Mouse (Mus musculus) heart, embryonic 14.5 days (tissue): ENCODE results near the gene Stard13. TPM values are rescaled to one million over a fixed set of nuclear protein-coding genes. Genes with fewer than 3 reads are reported as not detected.

Source experiments
- ATAC-seq: fragments of 200-750 bp; cut with Nextera tagmentation; 2 replicates; pipeline ENCODE4 v1.8.0; 2017; ENCODE audit warnings: low read depth, moderate TSS enrichment; ENCODE audit not compliant: insufficient number of reproducible peaks, insufficient read depth, low FRiP score
- H3K27ac ChIP-seq, 2 experiments: fragments of 200-500 bp in 1 of 2; fragments of 300-500 bp in 1 of 2; sonication (generic) in 1 of 2; replicated peaks in 1 of 2; 2 replicates each; pipeline ENCODE4 v1.5.1; 2012 to 2014; ENCODE audit warnings: low read depth in 2 of 2, low read length in 2 of 2, control low read depth in 1 of 2, mild to moderate bottlenecking in 1 of 2, mixed read lengths in 1 of 2; ENCODE audit not compliant: control insufficient read depth in 1 of 2, insufficient read depth in 1 of 2
- H3K27me3 ChIP-seq: fragments of 300-500 bp; sonication (generic); 2 replicates; pipeline ENCODE4 v1.6.1; 2014; ENCODE audit warnings: mild to moderate bottlenecking, low read length, control low read depth; ENCODE audit not compliant: control insufficient read depth, insufficient read depth
- H3K36me3 ChIP-seq: fragments of 300-500 bp; sonication (generic); 2 replicates; pipeline ENCODE4 v1.6.1; 2014; ENCODE audit warnings: mild to moderate bottlenecking, control low read depth, low read length, mixed read lengths; ENCODE audit not compliant: control insufficient read depth, insufficient read depth
- H3K4me1 ChIP-seq, 2 experiments: fragments of 200-500 bp in 1 of 2; fragments of 300-500 bp in 1 of 2; sonication (generic) in 1 of 2; 2 replicates each; pipeline ENCODE4 v1.6.1; 2012 to 2014; ENCODE audit warnings: low read length in 2 of 2, control low read depth in 1 of 2, mixed read lengths in 1 of 2; ENCODE audit not compliant: control insufficient read depth in 2 of 2, insufficient read depth in 2 of 2
- H3K4me2 ChIP-seq: fragments of 300-500 bp; sonication (generic); 2 replicates; pipeline ENCODE4 v1.6.1; 2014; ENCODE audit warnings: mild to moderate bottlenecking, low read length
- H3K4me3 ChIP-seq, 2 experiments: fragments of 200-500 bp in 1 of 2; fragments of 300-500 bp in 1 of 2; sonication (generic) in 1 of 2; 2 replicates each; pipeline ENCODE4 v1.5.1; 2012 to 2014; ENCODE audit warnings: low read length in 2 of 2, mild to moderate bottlenecking in 2 of 2, control low read depth in 1 of 2, low read depth in 1 of 2, moderate library complexity in 1 of 2; ENCODE audit not compliant: control insufficient read depth in 1 of 2, insufficient read depth in 1 of 2
- H3K9ac ChIP-seq: fragments of 300-500 bp; sonication (generic); 2 replicates; pipeline ENCODE4 v1.6.1; 2014; ENCODE audit warnings: mild to moderate bottlenecking, low read length
- H3K9me3 ChIP-seq: fragments of 300-500 bp; sonication (generic); 2 replicates; pipeline ENCODE4 v1.6.1; 2016; ENCODE audit warnings: low read length, control low read depth; ENCODE audit not compliant: control insufficient read depth
- WGBS: fragments of 180-500 bp; shearing (Covaris S2); extraction: QIAGEN DNeasy Blood & Tissue Kit; methylation state at CpG from one replicate; pipeline ENCODE4 v1.1.7; 2014; 5-methylcytosine and 5-hydroxymethylcytosine counted together
- polyA plus RNA-seq: library from polyadenylated mRNA; unstranded; fragments of >200 nt; fragmentation: Nextera tagmentation; extraction: Ambion mirVana; gene quantifications from 2 replicates; pipeline ENCODE4 v1.2.1, GENCODE M21; 2014

Gene Stard13
- polyA plus RNA-seq = 3.4 and 4.2 TPM in 2 replicates

DNA sequence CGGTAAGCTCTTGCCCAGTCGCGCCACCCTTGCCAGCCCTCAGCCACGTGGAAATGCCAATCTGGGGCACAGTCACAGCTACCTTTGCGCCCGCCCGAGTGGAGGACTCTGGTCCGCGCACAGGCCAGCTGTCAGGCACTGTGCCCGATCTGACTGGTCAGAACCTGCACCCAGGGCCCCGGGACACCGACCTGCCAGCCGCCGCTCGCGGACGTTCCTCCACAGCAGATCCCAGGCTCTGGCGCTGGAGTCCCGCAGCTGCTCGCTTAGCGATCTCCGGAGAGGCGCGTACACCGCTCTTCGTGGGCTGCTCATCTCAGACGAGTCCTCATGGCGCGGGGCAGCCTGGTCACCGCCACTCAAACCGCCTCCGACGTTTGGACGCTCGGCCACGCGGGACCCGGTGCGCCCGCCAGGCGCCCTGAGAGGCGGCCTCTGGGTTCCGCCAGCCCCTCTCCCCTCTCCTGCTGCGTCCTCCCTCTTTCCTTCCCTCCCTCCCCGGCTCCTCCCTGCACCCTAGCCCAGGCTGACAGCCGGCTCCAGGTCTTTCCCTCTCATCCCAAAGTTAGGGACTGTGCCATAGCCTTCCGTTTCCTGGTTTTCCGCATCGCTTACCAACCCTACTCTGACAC, at the start of gene Stard13:
Gene Stard13 (minus strand): TSS at position 437 of the 632 bp plus-strand sequence.
- Histone ChIP-seq H3K36me3 (no peaks in the 10 kb centered on the region), H3K4me1 (peaks cover 0 to 6% of the 10 kb centered on the region in 2 experiments; a peak in 3 of 4 replicates), H3K9me3 (no peaks in the 10 kb centered on the region), H3K4me2 (peak within 1 kb of the TSS; percentile 94), H3K27me3 (0 out of 2 replicates have a peak, but pooled peaks cover 3% of the 10 kb centered on the region), H3K27ac (no peak within 1 kb of the TSS), H3K9ac (peak within 1 kb of the TSS; percentile 75), H3K4me3 (peak within 1 kb of the TSS; percentile 49 to 63)
- peak; percentile 60 for ATAC-seq
- under 1% methylated on average over 49 of the region's 49 CpGs for WGBS

DNA sequence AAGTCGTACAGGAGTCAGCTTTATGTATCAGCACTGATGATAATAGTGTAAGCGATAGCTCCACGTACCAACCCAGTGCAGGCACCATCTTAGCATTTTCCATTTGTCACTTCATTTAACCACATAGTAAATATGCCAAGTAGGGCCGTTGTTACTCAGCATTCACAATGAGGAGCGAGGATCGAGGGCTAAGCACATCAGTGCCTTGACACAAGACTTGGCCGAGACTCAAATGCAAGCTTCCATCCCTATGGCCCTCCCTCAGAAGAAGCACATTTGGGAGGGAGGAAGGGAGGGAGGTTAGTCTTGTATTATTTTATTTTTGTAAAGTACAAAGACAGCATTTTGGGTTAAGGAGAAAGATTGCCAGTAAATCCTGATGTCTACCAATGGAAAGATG, 45.9 kb upstream of the Stard13 start:
- no peaks in the 10 kb centered on the region for H3K9me3 ChIP-seq
- no peaks in the 10 kb centered on the region for H3K36me3 ChIP-seq
- no peak overlapping the region for H3K4me3 ChIP-seq
- no peak for ATAC-seq
- 84% methylated on average over 7 of the region's 7 CpGs for WGBS
- no peak overlapping the region for H3K9ac ChIP-seq
- H3K4me1 ChIP-seq = no peaks in the 10 kb centered on the region
- H3K27me3 ChIP-seq = no peaks in the 10 kb centered on the region
- no peak overlapping the region for H3K4me2 ChIP-seq
- no peak overlapping the region for H3K27ac ChIP-seq

DNA sequence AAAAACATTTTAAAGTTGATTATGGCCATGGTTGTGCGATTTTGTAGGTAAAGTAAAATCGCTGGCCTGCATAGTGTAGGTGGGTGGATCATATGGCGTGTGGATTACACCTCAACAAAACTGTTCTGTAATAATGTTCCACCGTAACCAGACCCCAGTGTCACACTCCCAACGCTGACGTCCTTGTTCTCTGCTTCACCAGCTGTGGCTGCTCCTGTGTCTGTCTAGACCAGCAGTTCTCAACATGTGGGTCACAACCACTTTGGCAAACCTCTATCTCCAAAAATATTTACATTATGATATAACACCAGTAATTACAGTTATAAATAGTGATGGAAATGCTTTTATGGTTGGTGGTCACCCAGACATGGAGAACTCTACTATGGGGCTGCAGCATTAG, 44.3 kb upstream of the Stard13 start:
- Histone ChIP-seq H3K27ac (no peak overlapping the region), H3K36me3 (no peaks in the 10 kb centered on the region), H3K4me3 (no peak overlapping the region), H3K4me1 (no peaks in the 10 kb centered on the region), H3K4me2 (no peak overlapping the region), H3K9me3 (no peaks in the 10 kb centered on the region), H3K27me3 (no peaks in the 10 kb centered on the region), H3K9ac (no peak overlapping the region)
- 75% methylated on average over 6 of the region's 6 CpGs for WGBS
- ATAC-seq = no peak

DNA sequence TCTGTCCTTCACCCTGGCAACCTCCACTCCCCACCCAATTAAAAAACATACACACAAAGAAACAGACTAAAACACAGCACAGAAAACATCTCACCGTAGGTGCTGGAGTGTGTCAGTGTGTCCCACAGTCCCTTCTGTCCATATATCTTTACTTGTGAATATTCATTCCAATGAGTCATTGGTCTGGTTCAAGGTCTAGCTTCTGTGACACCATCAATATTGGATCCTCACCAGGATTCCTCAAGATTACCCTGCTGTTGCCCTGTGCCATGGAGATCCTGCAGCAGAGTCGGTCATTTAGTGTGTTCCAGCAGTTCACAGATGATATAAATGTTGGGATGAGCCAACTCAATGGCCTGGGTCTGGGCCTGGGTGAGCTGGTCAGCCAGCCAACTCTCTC, 42.4 kb upstream of the Stard13 start:
- Histone ChIP-seq H3K9ac (no peak overlapping the region), H3K27ac (no peak overlapping the region), H3K4me3 (no peak overlapping the region), H3K36me3 (no peaks in the 10 kb centered on the region), H3K4me1 (no peaks in the 10 kb centered on the region), H3K9me3 (no peaks in the 10 kb centered on the region), H3K4me2 (no peak overlapping the region), H3K27me3 (no peaks in the 10 kb centered on the region)
- ATAC-seq = no peak
- WGBS = 87% methylated on average over 2 of the region's 2 CpGs

DNA sequence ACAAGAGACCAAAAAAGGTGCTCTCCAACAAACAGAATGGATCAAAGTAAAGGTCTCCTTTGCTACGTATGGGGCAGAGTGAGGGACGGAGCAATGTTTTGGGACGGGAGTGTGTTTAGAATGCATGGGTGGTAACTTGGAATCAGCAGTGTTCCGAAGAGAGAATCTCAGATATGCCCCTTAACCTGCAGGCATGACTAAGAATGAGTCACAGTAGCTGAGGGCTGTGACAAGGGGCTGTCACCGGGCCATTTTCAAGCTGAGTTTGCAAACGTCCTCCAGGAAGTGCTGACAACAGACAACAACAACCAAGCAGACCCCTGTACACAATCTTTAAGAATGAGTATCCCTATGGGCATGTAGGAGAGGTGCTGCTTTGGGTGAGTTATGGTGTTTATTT, 40.6 kb upstream of the Stard13 start:
- no peak overlapping the region for H3K4me2 ChIP-seq
- no peaks in the 10 kb centered on the region for H3K27me3 ChIP-seq
- ATAC-seq = no peak
- no peaks in the 10 kb centered on the region for H3K4me1 ChIP-seq
- H3K27ac ChIP-seq = no peak overlapping the region
- H3K36me3 ChIP-seq = no peaks in the 10 kb centered on the region
- H3K9me3 ChIP-seq = no peaks in the 10 kb centered on the region
- H3K9ac ChIP-seq = no peak overlapping the region
- 39% methylated on average over 6 of the region's 6 CpGs for WGBS
- H3K4me3 ChIP-seq = no peak overlapping the region

DNA sequence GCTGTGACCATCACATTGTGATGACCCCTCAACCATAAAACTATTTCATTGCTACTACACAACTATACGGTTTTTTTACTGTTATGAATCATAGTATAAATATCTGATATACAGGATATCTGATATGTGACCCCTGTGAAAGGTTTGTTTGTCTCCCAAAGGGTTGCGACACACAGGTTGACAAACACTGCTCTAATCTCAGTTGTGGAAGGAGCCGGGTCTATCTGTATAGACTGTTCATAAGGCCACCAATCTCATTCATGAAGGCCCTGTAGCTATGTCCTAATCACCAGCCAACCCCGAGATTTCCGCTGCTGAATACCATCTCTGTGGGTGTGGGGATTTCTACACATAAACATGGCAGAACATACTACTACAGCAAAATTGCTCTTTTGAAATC, 37.2 kb upstream of the Stard13 start:
- 83% methylated on average over 5 of the region's 5 CpGs for WGBS
- H3K4me2 ChIP-seq = no peak overlapping the region
- no peaks in the 10 kb centered on the region for H3K9me3 ChIP-seq
- H3K36me3 ChIP-seq = no peaks in the 10 kb centered on the region
- H3K4me1 ChIP-seq = no peaks in the 10 kb centered on the region
- no peak overlapping the region for H3K9ac ChIP-seq
- H3K27me3 ChIP-seq = no peaks in the 10 kb centered on the region
- no peak overlapping the region for H3K4me3 ChIP-seq
- no peak overlapping the region for H3K27ac ChIP-seq
- ATAC-seq = no peak

DNA sequence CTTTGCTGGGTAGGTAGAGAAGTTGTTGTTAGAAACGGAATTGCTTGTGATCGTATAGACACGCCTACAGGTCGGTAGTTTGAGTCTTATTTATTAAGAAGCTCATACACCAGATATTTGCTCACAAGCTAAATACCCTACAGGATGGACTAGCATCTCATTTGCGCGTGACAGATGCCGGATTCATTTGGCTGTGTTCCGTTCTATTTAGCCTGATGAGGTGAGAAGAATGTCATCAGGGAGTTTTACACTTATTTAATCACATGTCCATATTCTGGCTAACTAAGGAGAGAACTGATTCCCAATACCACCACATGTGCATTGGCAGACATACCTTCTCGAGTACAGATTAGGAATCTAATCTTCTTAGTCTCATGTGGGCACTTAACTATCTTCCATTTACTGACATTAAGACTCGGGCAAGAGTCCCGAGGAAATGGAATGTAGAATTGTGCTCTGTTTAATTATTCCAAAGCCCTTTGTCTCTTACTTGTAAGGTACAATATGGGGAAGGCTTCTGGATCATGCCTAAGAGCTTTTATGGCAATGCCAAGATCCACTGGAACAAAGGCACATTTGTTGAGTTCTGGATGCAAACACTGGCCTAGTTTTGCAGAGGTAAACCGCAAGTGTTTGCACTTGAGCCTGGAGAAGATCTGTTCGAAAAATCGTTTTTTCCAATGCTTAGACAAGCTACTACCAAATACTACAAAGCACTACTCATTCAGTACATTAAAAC, 33.4 kb upstream of the Stard13 start:
- H3K27me3 ChIP-seq = no peaks in the 10 kb centered on the region
- no peak for ATAC-seq
- WGBS = 83% methylated on average over 14 of the region's 14 CpGs
- no peaks in the 10 kb centered on the region for H3K9me3 ChIP-seq
- no peak overlapping the region for H3K4me3 ChIP-seq
- H3K4me1 ChIP-seq = no peaks in the 10 kb centered on the region
- H3K36me3 ChIP-seq = no peaks in the 10 kb centered on the region
- H3K9ac ChIP-seq = no peak overlapping the region
- no peak overlapping the region for H3K27ac ChIP-seq
- no peak overlapping the region for H3K4me2 ChIP-seq
